Mouse (Mus musculus) hindbrain, embryonic 15.5 days (tissue): ENCODE data around the gene Fbxw11. TPM values are rescaled to one million over a fixed set of nuclear protein-coding genes. Genes with fewer than 3 reads are reported as not detected.

Source experiments
- ATAC-seq: fragments of 200-750 bp; cut with Nextera tagmentation; 2 replicates; pipeline ENCODE4 v1.8.0; 2017; ENCODE audit warnings: low read depth, moderate number of reproducible peaks, moderate TSS enrichment; ENCODE audit not compliant: low FRiP score
- H3K27ac ChIP-seq: fragments of 300-500 bp; sonication (generic); replicated peaks from 2 replicates; pipeline ENCODE4 v1.5.1; 2015; ENCODE audit warnings: mild to moderate bottlenecking, inconsistent platforms
- H3K27me3 ChIP-seq: fragments of 300-500 bp; sonication (generic); 2 replicates; pipeline ENCODE4 v1.6.1; 2015; ENCODE audit warnings: control low read depth, inconsistent platforms
- H3K36me3 ChIP-seq: fragments of 300-500 bp; sonication (generic); 2 replicates; pipeline ENCODE4 v1.6.1; 2015; ENCODE audit warnings: control low read depth, inconsistent platforms
- H3K4me1 ChIP-seq: fragments of 300-500 bp; sonication (generic); replicated peaks from 2 replicates; pipeline ENCODE4 v1.6.1; 2015; ENCODE audit warnings: control low read depth, inconsistent platforms
- H3K4me2 ChIP-seq: fragments of 300-500 bp; sonication (generic); 2 replicates; pipeline ENCODE4 v1.6.1; 2015; ENCODE audit warnings: moderate library complexity, mild to moderate bottlenecking, inconsistent platforms
- H3K4me3 ChIP-seq: fragments of 300-500 bp; sonication (generic); 2 replicates; pipeline ENCODE4 v1.5.1; 2015; ENCODE audit warnings: mild to moderate bottlenecking, inconsistent platforms
- H3K9ac ChIP-seq: fragments of 300-500 bp; sonication (generic); 2 replicates; pipeline ENCODE4 v1.6.1; 2015; ENCODE audit warnings: inconsistent platforms
- H3K9me3 ChIP-seq: fragments of 300-500 bp; sonication (generic); 2 replicates; pipeline ENCODE4 v1.6.1; 2016; ENCODE audit warnings: control low read depth, inconsistent platforms
- WGBS: fragments of 180-500 bp; shearing (Covaris S2); methylation state at CpG from one replicate; pipeline ENCODE4 v1.1.7; 2015; 5-methylcytosine and 5-hydroxymethylcytosine counted together
- polyA plus RNA-seq: library from polyadenylated mRNA; unstranded; fragments of >200 nt; fragmentation: Nextera tagmentation; extraction: Ambion mirVana; gene quantifications from 2 replicates; pipeline ENCODE4 v1.2.1, GENCODE M21; 2015

The Fbxw11 gene
- polyA plus RNA-seq, 1 experiment from 2014 or later = 117 TPM

DNA sequence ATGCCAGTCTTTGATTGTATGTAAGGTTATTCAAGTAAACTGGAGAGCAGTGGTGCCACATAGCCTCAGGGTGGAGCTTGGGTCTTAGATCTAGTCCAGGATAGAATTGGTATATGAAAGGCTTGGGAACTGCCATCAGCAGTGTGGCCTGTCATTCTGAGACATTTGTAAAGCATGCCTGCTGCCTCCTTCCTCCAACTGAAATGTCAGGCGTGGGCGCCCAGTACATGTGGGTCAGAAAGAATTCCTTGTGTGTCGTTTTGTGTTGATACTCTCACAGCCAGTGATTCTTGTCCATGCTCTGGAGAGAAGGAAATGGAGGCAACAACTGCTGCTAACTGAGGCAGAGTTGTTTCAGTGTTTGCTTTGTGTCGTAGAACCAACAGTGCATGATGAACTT is 76.5 kb downstream of the Fbxw11 start:
- no peaks in the 10 kb centered on the region for H3K27me3 ChIP-seq
- peaks cover 14% of the 10 kb centered on the region; the same call in 1 of the 2 replicates for H3K4me1 ChIP-seq
- no peak overlapping the region for H3K9ac ChIP-seq
- H3K36me3 ChIP-seq = peaks cover 4% of the 10 kb centered on the region; the same call in 1 of the 2 replicates
- no peak overlapping the region for H3K4me2 ChIP-seq
- 89% methylated on average over 4 of the region's 4 CpGs for WGBS
- H3K27ac ChIP-seq = no peak overlapping the region
- H3K9me3 ChIP-seq = no peaks in the 10 kb centered on the region
- ATAC-seq = no peak
- no peak overlapping the region for H3K4me3 ChIP-seq

DNA sequence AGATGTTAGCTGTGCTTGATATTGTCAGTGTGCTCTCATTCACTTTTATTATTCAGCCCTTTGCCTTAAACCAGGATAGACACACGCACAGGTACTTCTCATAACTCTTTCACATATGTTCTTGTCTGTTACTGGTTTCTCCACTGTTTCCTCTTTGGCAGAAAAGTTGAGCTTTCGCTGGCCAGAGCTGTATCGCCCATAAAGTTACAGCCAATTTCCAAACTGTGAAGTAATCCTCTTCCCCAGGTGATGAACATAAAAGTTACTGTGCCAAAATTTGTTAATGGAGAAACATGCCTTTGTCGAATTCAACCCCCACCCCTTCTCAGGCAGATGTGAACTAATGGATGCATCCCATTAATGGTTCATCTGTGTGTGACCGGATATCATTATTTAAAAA is 80.1 kb downstream of the Fbxw11 start:
- H3K9ac ChIP-seq = no peak overlapping the region
- no peak overlapping the region for H3K4me2 ChIP-seq
- no peak overlapping the region for H3K27ac ChIP-seq
- ATAC-seq = no peak
- H3K4me1 ChIP-seq = 0 out of 2 replicates have a peak, but pooled peaks cover 4% of the 10 kb centered on the region
- WGBS = 89% methylated on average over 5 of the region's 5 CpGs
- peaks cover 6% of the 10 kb centered on the region; the same call in 1 of the 2 replicates for H3K36me3 ChIP-seq
- H3K27me3 ChIP-seq = no peaks in the 10 kb centered on the region
- no peaks in the 10 kb centered on the region for H3K9me3 ChIP-seq
- H3K4me3 ChIP-seq = no peak overlapping the region

- ATAC-seq = no peak
- Histone ChIP-seq H3K27me3 (no peaks in the 10 kb centered on the region), H3K9me3 (no peaks in the 10 kb centered on the region), H3K9ac (no peak overlapping the region), H3K27ac (no peak overlapping the region), H3K4me3 (no peak overlapping the region), H3K36me3 (peaks cover 6% of the 10 kb centered on the region; the same call in 1 of the 2 replicates), H3K4me2 (no peak overlapping the region), H3K4me1 (0 out of 2 replicates have a peak, but pooled peaks cover 4% of the 10 kb centered on the region)
- WGBS = 90% methylated on average over 2 of the region's 2 CpGs
These were observed 80.8 kb downstream of the Fbxw11 start for GRCm38 (mm10) chr11:32723287-32723686.

DNA sequence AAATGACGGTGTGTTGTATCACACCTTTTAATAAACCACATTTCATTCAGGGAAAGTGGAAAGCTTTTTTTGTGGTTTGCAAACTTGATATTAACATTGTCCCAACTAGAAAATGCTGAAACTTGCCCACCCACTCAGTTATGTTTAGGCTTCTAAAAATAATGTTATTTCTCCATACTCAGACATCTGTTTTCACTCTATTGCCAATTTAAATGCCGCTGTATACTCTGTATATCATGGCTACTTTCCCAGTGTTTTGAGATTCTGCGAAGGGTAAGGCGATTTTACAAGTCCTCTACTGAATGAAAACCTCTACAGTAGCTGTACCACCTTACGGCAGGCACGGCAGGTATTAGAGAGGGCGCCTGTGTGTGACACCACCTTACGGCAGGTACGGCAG is 82.6 kb downstream of the Fbxw11 start:
- H3K27me3 ChIP-seq = no peaks in the 10 kb centered on the region
- H3K9ac ChIP-seq = no peak overlapping the region
- no peak for ATAC-seq
- no peak overlapping the region for H3K4me2 ChIP-seq
- no peak overlapping the region for H3K27ac ChIP-seq
- H3K4me1 ChIP-seq = no peaks in the 10 kb centered on the region
- peaks cover 6% of the 10 kb centered on the region; the same call in 1 of the 2 replicates for H3K36me3 ChIP-seq
- 95% methylated on average over 9 of the region's 9 CpGs for WGBS
- no peaks in the 10 kb centered on the region for H3K9me3 ChIP-seq
- no peak overlapping the region for H3K4me3 ChIP-seq

- 62% methylated on average over 5 of the region's 5 CpGs for WGBS
- Histone ChIP-seq H3K9ac (no peak overlapping the region), H3K27ac (no peak overlapping the region), H3K36me3 (peaks cover 31% of the 10 kb centered on the region), H3K9me3 (no peaks in the 10 kb centered on the region), H3K4me2 (no peak overlapping the region), H3K4me1 (no peaks in the 10 kb centered on the region), H3K27me3 (no peaks in the 10 kb centered on the region), H3K4me3 (no peak overlapping the region)
- no peak for ATAC-seq
These were observed 89.9 kb downstream of the Fbxw11 start for GRCm38 (mm10) chr11:32732467-32732866.

DNA sequence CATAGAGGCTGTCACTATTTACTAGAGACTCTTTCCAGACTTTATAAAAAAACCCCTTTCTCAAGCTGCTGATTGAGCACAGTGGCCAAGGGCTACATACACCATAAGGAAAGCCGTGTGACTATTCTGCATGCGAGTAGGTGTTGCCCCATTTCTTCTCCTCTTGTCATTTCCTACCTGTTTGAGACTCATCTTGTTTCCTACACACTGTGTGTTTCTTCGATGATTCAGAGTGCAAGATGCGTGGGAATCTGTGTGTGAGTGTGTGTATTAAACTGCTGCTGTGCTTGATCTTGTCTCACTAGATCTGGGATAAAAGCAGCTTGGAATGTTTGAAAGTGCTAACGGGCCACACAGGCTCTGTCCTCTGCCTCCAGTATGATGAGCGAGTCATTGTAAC is 90.7 kb downstream of the Fbxw11 start:
- ATAC-seq = no peak
- WGBS = 96% methylated on average over 6 of the region's 6 CpGs
- H3K9ac ChIP-seq = no peak overlapping the region
- no peaks in the 10 kb centered on the region for H3K9me3 ChIP-seq
- no peak overlapping the region for H3K4me3 ChIP-seq
- no peak overlapping the region for H3K27ac ChIP-seq
- peaks cover 37% of the 10 kb centered on the region for H3K36me3 ChIP-seq
- no peak overlapping the region for H3K4me2 ChIP-seq
- no peaks in the 10 kb centered on the region for H3K4me1 ChIP-seq
- no peaks in the 10 kb centered on the region for H3K27me3 ChIP-seq

GRCm38 (mm10) chr11:32736371-32736770 is 93.8 kb downstream of the Fbxw11 start:
- WGBS = 87% methylated on average over 2 of the region's 2 CpGs
- H3K27me3 ChIP-seq = no peaks in the 10 kb centered on the region
- no peak overlapping the region for H3K4me3 ChIP-seq
- no peak overlapping the region for H3K27ac ChIP-seq
- 0 out of 2 replicates have a peak, but pooled peaks have one; percentile 42 for ATAC-seq
- no peaks in the 10 kb centered on the region for H3K9me3 ChIP-seq
- peaks cover 62% of the 10 kb centered on the region for H3K36me3 ChIP-seq
- H3K4me1 ChIP-seq = no peaks in the 10 kb centered on the region
- H3K9ac ChIP-seq = no peak overlapping the region
- no peak overlapping the region for H3K4me2 ChIP-seq

DNA sequence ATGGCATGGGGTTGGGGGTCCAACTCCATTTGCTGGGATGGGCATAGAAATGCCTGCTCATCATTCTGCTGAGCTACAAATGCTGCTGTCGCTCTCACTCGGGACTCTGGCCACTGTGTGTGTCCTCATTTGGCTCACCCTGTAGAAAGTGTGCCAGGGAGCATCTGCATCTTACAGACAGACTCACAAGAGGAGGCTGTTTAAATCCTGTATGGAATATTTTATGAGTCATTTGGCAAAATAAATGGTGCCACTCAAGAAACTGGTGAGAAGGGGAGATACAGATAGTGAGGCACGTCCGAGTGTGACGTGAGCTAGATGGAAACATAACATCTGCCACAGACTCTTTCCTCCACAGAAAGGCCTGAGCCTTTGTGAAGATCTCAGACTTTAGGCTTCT is 95.2 kb downstream of the Fbxw11 start:
- WGBS = 75% methylated on average over 5 of the region's 5 CpGs
- Histone ChIP-seq H3K36me3 (peaks cover 72% of the 10 kb centered on the region), H3K4me3 (no peak overlapping the region)

DNA sequence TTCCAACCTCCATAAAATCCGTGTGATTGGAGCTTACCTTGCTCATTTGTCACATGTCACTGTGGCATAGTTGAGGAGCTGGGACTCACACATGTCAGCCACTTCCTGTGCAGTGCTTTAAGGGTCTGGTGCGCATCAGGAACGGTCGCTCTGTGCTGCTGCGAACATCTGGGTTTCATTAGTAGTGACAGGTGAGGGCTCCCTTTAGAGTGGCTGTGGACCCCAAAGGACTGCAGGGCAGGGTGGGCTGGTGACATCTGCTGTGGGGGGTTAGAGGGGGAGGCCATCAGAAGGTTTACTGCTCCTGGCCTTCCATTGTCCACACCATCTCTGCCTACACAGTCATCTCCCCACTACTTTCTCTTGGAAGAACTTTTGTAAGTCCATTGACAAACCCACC is 101.4 kb downstream of the Fbxw11 start:
- Histone ChIP-seq H3K4me1 (no peaks in the 10 kb centered on the region), H3K4me2 (no peak overlapping the region), H3K9me3 (no peaks in the 10 kb centered on the region), H3K27me3 (no peaks in the 10 kb centered on the region), H3K9ac (no peak overlapping the region), H3K4me3 (no peak overlapping the region), H3K27ac (no peak overlapping the region), H3K36me3 (peaks cover 64% of the 10 kb centered on the region)
- ATAC-seq = no peak
- WGBS = 83% methylated on average over 5 of the region's 5 CpGs

More for the DNA sequence above, 95.2 kb downstream of the Fbxw11 start:
- no peak for ATAC-seq
- no peak overlapping the region for H3K4me2 ChIP-seq
- no peaks in the 10 kb centered on the region for H3K27me3 ChIP-seq
- no peaks in the 10 kb centered on the region for H3K9me3 ChIP-seq
- no peak overlapping the region for H3K9ac ChIP-seq
- no peaks in the 10 kb centered on the region for H3K4me1 ChIP-seq
- no peak overlapping the region for H3K27ac ChIP-seq

- Histone ChIP-seq H3K4me2 (no peak overlapping the region), H3K4me3 (no peak overlapping the region), H3K27ac (no peak overlapping the region), H3K9ac (no peak overlapping the region), H3K27me3 (no peaks in the 10 kb centered on the region), H3K4me1 (no peaks in the 10 kb centered on the region), H3K9me3 (no peaks in the 10 kb centered on the region), H3K36me3 (peaks cover 59% of the 10 kb centered on the region)
- ATAC-seq = no peak
- 93% methylated on average over 7 of the region's 7 CpGs for WGBS
These were observed 101.9 kb downstream of the Fbxw11 start for GRCm38 (mm10) chr11:32744463-32744862.

- 93% methylated on average over 4 of the region's 4 CpGs for WGBS
- Histone ChIP-seq H3K27me3 (no peaks in the 10 kb centered on the region), H3K27ac (no peak overlapping the region), H3K9me3 (no peaks in the 10 kb centered on the region), H3K4me1 (no peaks in the 10 kb centered on the region), H3K9ac (no peak overlapping the region), H3K4me2 (no peak overlapping the region), H3K4me3 (no peak overlapping the region), H3K36me3 (peaks cover 50% of the 10 kb centered on the region)
- ATAC-seq = no peak
These were observed 102.9 kb downstream of the Fbxw11 start for GRCm38 (mm10) chr11:32745466-32745865.

DNA sequence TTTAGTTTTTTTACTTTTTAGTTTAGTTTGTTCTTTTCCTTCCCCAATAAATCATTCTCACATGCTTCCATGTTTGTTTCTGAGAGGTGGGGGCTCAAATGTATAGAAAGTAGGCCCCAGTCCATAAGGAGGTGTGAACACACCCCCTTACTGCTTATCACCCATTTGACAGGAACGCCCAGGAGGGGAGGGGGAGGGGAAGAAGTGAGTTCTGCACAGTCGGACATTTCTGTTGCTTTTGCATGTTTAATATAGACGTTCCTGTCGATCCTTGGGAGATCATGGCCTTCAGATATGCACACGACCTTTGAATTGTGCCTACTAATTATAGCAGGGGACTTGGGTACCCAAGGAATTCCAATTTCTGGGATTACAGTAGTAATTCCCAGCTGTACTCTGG is 103.5 kb downstream of the Fbxw11 start:
- Histone ChIP-seq H3K36me3 (peaks cover 45% of the 10 kb centered on the region), H3K27ac (no peak overlapping the region), H3K27me3 (no peaks in the 10 kb centered on the region), H3K9me3 (no peaks in the 10 kb centered on the region), H3K4me3 (no peak overlapping the region), H3K4me1 (no peaks in the 10 kb centered on the region), H3K4me2 (no peak overlapping the region), H3K9ac (no peak overlapping the region)
- WGBS = 67% methylated on average over 5 of the region's 5 CpGs
- no peak for ATAC-seq

GRCm38 (mm10) chr11:32746475-32746874 is 104.0 kb downstream of the Fbxw11 start:
- no peaks in the 10 kb centered on the region for H3K4me1 ChIP-seq
- H3K4me3 ChIP-seq = no peak overlapping the region
- H3K9ac ChIP-seq = no peak overlapping the region
- no peak overlapping the region for H3K4me2 ChIP-seq
- no peak overlapping the region for H3K27ac ChIP-seq
- ATAC-seq = no peak
- peaks cover 42% of the 10 kb centered on the region for H3K36me3 ChIP-seq
- H3K27me3 ChIP-seq = no peaks in the 10 kb centered on the region
- 78% methylated on average over 3 of the region's 3 CpGs for WGBS
- no peaks in the 10 kb centered on the region for H3K9me3 ChIP-seq
